Mouse (Mus musculus) cerebellum, postnatal 36 days (tissue): ENCODE data around the gene Shc2.

ENCODE experiments used
- DNase-seq, 2 experiments: peaks; one replicate each; pipeline ENCODE4 v3.0.0; 2021 to 2022; ENCODE audit warnings: mixed read lengths in 2 of 2

Gene Shc2

DNA sequence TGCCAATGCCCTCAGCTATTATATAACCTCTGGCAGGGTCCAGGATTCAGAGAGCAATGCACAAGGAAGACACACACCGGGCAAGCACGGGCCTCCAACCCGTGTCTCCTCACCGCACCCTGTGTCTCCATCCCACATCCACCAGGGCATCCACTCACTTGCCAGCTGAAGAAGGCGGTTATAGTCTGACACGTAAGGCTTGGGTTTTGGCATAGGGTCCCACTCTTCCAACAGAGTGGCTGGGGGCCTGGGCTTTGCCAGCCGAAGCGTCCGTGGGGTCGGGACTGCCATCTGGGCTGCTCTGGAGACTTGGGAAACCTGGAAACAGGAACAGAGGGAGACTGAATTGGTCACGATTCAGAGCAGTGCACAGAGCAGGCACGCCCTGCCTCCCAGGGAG lies 57.9 kb downstream of the Shc2 start:
- no peak for DNase-seq

- DNase-seq, result no peak
Observed at GRCm38 (mm10) chr10:79578891-79579290, 58.8 kb downstream of the Shc2 start.

GRCm38 (mm10) chr10:79578276-79578675 lies 59.4 kb downstream of the Shc2 start:
- DNase-seq, result no peak

DNA sequence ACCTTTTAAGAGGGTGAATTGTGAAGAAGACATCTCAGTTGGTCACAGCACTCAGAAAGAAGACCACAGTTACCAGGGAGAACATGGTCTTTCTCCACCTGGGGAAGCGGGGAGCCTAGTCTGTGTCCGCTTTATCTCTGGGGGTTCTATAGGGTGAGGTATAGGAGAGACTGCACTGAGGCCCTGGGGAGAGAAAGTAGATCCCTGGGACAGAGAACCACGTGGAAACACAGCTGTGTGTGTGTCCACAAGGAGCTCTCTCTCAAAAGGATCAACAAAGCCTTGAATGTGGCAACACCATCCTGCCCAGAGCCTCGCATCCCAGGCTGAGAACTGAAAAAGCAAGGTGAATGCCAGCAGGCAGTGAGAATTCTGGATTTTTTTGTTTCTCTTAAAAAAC lies 60.3 kb downstream of the Shc2 start:
- no peak for DNase-seq

- no peak for DNase-seq
Observed at GRCm38 (mm10) chr10:79575754-79576153, 62.0 kb downstream of the Shc2 start.

DNA sequence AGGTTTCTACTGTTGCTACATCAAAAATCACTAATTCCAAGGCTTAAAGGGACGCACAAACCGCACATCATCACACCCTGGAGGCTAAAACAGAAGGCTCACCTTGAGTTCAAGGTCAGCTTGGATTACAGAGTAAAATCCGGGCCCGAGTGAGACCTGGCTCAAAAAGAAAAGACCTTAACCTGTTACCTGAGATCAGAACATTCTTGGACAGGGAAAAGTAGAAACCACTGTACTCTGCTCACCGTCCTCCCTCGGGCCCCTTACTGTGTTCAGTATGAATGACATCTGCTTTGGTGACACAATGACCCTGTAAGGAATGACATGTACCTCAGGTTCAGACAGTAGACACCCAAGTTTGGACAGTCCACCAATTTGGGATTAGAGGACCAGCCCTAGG lies 62.9 kb downstream of the Shc2 start:
- no peak for DNase-seq

DNA sequence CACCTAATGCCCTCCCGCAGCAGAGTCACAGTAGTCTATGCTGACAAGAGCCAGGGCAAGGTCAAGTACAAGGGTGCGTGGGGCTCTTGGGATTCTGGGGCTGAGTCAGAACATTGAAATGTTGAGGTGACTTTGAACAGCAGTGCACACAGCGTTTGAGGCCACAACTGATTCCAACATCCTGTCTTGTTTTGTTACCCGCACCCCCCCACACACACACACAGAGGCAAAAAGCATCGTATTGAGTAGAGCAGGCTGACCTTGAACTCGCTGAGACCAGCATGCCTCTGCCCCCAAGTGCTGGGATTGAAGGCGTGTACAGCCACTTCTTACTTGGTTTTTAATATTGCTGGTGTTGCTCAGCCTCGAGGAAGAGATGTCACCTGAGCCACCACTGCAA lies 63.4 kb downstream of the Shc2 start:
- no peak for DNase-seq

- no peak for DNase-seq
Observed at GRCm38 (mm10) chr10:79573611-79574010, 64.1 kb downstream of the Shc2 start.

GRCm38 (mm10) chr10:79571314-79571713 lies 66.4 kb downstream of the Shc2 start:
- DNase-seq, result no peak

DNA sequence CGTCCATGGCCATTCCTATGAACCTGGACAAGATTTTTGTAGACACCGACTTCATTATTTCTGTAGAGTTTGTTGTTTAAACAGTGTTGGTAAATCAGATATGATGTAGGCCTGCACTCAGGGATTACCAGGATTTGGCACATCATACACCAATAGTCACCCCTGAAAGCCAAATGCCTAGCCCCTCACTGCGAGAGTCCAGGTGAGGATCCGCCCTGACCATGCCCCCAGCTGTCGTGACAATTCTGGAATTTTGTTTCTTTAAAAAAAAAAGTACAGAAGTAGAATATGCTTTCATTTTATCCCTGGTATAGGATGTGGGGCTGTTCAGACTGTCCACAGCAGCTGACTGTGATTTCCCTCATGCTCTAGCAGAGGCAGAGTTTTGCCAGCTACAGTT lies 67.8 kb downstream of the Shc2 start:
- DNase-seq, result no peak
